Mouse (Mus musculus) left cerebral cortex, postnatal 10 days (tissue): ENCODE results near the gene Kdm5a. TPM values are rescaled to one million over a fixed set of nuclear protein-coding genes. Genes with fewer than 3 reads are reported as not detected.

Experiments used
- DNase-seq, 2 experiments: peaks; one replicate each; pipeline ENCODE4 v3.0.0; 2021 to 2022; ENCODE audit warnings: low spot score in 2 of 2, mixed read lengths in 1 of 2; ENCODE audit errors: extremely low spot score in 1 of 2
- intact Hi-C: fragments of 180-260 bp; cut with DNase I; formaldehyde crosslinking; loops from one replicate; pipeline ENCODE4 v1.15.1; 2025
- total RNA-seq, 2 experiments: library from RNA; stranded (reverse); gene quantifications; 2 replicates each; pipeline ENCODE4 v1.2.3; 2021

Gene Kdm5a
- total RNA-seq = 10 to 100 TPM; 29.1 to 31.2 TPM

DNA sequence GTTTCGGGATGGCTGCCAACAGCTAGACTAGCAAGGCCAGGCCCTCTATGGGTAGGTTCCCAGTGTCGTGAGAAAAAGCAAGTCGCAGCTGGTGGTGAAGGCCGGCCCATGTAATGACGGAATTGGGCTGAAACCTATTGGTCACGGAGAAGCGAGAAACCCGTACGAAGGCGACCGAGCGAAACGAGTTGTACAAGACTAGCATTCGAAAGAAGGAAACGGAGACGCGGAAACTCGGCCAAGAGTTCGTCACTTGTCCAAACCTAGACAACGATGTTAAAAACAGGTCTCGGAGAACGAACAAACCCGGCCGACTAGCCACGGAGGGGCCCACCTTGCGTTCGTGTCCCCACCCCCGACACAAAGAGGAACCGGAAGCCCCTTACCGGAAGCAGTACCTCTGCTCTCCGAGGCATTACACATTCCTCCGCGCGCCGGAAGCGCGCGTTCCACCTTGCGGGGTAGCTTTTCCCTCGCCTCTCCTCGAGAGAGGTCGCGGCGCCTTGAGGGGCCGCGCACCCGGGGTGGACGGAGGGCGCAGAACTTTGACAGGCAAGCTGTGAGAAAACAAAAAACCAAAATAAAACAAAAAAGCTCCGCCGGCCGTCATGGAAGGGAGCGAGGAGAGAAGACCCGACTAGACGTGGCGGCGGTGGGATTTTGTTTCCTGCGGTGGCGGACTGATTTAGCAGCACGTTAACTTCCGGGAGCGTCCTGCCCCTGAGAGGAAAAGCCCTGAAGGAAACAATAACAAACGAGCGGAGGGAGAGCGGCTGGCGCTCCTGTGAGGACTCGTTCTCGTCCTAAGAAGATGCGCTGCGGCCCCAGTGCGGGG, at the start of gene Kdm5a, which contains the start of gene Ccdc77:
Gene Kdm5a, plus strand, starts transcription at position 437 of the 835 bp plus-strand sequence.
Gene Ccdc77, minus strand, starts transcription at position 687 of the 835 bp plus-strand sequence.
- peak; percentile 91 to 94 for DNase-seq
- intact Hi-C loops = no loop called here

DNA sequence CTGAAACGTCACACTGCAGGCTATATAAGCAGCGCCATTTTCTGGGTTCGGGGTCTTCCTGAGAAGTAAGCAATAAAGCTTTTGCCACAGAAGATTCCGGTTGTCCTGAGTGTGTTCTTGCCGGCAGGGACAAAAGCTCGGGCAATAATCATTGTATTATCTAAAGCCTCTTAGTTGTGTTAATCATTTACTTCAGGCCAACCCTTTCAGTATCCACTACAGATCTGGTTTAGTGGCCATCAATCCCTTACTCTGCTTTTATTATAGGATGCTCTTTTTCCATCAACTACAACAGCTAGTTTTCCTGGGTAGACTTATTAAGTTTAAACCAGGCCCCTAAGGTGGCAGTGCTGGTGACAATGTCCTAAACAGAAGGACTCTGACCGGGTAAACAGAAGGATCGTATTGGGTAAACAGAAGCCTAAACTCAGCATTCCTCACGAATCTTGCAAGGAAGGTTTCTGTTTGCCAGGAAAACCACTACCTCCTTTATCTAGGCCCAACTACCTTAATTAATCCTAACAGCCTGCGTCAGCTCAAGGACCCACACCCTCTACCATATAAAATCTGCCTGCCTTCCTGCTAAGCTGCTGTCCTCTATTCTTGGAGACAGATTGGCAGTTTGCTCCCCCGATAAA, 45.5 kb upstream of the Kdm5a start:
- intact Hi-C loops = no loop called here
- DNase-seq = no peak

DNA sequence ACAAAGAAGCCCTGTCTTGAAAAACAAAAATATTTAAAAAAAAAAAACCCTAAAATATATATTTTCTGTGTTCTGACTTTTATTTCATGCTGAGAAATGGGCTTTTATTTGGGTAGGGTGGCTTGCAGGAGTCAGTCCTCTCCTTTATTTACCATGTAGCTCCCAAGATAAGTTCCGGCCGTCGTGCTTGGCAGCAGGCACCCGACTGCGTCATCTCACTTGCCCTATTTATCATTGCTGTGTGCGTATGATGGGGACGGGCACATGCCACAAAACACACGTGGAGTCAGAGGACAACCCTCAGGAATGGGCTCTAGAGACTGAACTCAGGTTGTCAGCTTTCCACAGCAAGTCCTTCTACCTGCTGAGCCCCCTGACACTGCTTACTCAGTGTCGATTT, 44.8 kb upstream of the Kdm5a start:
- DNase-seq = no peak
- intact Hi-C loops = no loop called here

DNA sequence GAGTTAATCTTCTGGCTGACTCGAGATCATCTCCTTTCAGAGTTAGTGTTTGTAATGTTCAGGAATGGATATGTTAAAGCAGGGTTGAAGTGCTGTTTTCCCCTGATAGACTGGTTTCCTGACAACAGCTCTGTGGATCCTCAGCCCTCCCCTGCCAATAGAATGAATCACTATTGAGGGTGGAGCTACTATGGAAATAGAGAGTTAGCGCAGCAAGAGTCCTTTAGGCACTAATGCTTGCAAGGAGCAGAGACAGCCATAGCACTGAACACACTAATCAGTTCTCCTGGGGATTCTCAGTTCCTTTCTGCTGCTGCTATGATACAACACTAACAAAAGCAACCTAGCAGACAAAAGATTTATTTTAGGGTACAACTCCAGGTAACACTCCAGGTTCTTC, 43.6 kb upstream of the Kdm5a start:
- intact Hi-C loops = loop anchor here (10.0 kb wide), 1 partner anchor 836 kb away; no protein-coding TSS in a partner anchor
- DNase-seq = no peak

DNA sequence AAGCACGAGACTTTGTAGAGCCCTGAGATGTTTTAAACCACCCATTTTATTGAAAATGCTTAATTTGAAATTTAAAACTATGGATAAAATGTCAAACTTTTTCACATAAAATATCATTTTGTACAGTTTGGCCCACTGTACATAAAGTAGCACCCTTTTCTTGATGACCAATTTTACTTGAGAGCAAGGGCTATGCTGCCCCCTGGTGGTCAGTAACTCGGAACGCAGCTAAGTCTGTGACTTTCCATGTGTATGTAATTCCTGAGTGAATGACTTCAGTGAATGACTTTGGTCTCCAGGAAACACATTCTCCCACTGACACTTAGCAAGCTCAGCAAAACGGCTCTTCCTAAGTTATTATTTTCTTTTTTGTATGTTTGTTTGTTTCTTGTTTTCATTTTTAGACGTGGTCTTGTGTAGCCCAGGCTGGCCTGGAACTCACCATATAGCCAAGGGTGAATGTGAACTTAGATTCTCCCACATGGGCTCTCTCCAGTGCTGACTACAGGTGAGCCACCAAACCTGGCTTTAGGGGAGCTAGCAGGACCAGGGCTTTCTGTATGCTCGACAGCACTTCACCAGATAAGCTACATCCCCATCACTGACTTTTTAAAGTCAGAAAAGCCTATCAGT, 39.5 kb upstream of the Kdm5a start:
- peak; percentile 63 to 69 for DNase-seq
- intact Hi-C loops = loop anchor here (10.0 kb wide), 1 partner anchor 840 kb away; no protein-coding TSS in a partner anchor

DNA sequence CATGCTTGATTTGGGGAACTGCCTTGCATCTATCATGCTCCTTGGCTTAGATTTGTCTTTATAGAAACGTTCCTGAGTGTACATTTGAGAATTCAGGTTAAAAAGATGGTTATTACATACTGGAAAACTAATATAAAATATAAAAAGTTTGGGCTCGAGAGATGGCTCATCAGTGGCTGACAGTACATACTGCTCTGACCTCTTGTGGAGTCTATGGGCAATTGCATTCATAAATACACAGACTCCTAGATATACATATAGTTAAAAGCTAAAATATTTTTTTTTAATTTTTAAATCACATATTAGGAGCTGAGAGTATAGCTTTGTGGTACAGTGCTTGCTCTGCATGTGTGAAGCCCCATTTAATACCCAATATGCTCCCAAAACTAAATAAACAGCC, 31.6 kb upstream of the Kdm5a start:
- intact Hi-C loops = no loop called here

DNA sequence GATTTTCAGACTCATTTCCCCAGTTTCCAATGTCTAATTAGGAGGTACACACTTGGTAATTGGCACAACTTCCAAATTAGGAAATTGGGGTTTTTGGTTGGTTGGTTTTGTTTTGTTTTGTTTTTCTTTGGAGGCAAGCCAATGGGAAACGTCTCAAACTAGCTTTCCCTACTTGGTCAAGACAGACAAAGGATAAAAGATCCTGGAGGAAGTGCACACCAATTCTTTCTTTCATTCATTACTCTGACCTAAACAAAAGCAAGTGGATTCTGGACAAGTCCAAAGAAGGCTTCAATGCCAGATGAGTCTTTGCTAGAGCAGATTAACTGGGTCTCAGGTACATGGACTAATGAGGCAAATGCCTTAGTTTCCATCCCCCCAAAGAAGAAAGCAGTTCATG, 19.9 kb upstream of the Kdm5a start:
- no peak for DNase-seq
- intact Hi-C loops = no loop called here

More for the DNA sequence above, 31.6 kb upstream of the Kdm5a start:
- no peak for DNase-seq

DNA sequence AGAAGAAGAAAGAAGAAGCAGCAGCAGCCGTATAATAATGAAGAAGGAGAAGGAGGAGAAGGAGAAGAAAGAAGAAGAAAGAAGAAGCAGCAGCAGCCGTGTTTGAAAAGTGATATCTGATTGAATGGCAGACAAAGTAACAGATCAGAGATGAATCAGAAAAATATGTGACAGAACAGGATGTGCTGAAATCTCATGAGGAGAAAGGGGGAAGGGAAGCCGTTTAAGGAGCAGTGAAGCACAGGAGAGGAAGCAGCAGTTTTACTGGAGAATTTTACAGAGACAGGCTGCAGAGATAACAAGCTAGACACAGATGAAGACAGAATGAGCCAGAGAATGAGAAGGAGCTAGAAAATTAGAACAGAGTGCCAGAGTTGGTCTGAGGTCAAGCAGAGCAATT, 14.9 kb upstream of the Kdm5a start:
- intact Hi-C loops = no loop called here

DNA sequence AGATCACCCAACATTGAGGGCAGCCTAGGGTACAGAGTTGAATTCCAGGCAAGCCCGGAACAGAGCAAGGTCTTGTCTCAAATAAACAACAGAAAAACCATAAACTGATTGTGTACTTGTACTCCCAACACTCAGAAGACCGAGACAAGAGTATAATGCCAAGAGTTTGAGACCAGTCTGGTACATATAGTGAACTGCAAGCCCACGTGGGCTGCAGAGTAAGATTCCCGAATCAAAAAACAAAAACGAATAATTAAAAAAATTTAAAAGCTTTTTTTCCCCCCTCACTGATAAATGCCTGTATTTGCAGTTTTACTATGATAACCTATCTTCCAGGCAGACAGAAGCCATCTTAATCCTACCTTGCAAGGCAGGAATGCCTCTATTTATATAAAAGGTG, 7.4 kb upstream of the Kdm5a start:
- intact Hi-C loops = no loop called here
- no peak for DNase-seq

More for the DNA sequence above, 14.9 kb upstream of the Kdm5a start:
- DNase-seq = no peak

DNA sequence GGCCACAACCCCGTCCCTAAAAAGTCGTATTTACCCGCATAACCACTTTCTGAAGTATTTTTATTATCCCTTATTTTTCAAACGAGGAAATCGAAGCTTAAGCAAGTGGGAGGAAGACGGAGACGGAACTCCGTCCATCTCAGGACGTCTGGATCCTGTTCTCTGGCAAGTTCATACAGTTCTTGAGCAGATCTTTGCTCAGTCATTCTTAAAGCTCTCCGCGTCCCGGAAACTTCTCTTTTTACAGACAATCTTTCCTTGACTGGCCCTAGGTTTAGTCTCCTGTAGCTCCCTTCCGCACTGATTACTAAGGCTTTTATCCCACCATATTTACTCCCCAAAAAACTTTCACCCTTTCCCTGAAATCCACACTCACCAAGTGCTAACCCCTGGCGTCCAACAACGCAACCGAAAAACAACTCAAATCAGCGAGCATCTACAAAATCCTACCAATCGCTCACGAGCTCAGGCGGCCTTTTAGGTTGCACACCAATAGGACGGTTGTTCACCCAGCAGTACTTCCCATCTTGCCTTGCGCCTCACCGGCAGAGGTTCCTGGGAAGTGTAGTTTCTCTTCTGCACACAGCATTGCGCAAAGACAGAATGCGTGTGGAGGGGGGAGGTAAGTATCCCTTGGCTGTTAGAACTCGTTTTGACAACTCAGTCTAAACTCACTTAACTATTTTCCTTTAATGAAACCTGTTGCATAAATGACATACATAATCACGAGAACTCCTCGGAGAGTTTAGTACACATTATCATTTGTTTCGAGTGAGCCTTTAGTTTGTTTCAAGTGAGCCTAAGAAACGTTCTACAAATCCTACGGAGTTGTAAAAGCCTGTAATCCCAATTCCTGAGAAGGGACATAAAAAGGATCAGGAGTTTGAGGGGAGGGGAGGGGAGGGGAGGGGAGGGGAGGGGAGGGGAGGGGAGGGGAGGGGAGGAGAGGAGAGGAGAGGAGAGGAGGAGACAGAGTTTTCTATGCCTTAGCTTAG, 6.7 kb upstream of the Kdm5a start:
- DNase-seq = peak; percentile 84 to 85
- intact Hi-C loops = no loop called here

DNA sequence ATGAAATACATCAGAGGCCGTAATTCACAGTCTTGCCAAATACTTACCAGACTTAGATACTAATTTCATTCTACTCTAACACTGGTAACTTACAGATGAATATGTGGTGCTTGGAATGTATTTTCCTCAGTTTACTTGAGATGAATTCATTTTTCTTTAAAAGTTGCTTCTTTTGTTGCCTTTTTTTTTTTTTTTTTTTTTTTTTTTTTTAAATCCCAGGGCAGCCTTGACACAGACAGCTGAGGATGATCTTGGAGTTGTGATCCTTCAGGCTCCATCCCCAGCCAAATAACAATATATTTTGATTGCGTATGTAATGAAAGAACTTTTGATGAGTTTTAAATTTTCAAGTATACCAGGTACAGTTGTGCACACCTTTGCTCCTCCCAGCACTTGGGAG, 1.8 kb upstream of the Kdm5a start:
- intact Hi-C loops = no loop called here
- no peak for DNase-seq

DNA sequence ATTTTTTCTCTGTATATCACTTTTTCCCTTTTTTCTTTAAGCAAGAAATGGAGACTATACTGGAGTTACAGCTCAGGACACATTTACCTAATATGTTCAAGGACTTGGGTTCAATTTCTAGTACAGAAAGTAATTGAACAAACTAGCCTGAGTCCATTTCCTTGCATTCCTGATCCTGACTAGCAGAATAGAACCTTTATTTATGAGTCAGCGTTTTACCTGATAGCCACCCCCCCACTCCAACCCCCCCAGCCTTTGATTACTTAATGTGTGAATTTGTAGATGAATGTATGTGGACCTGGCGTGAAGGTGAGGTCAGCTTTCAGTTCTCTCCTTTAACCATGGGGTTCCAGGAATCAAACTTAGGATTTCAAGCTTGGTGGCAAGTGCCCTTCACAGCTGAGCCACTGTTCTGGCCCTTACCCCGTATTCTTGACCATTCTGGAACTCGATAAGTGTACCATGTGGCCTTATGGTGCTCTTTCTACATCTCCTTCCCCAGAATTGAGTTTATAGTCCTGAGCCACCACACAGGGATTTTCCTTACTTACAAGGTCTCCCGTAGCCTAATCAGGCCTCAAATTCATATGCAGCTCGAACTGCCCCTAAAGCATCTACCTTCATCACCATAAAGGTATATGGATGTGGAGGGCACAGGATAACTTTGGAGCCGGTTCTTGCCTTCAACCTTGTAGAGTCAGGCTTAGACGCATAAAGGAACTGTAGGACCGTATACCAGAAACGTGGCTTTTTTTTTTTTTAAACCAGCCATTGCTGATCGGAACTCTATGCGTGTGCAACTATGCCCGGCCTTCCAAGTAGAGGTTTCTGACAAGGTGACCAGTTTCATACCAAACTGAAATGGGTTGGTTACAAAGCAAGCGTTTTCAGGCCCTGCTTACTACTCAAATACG, 893 bp upstream of the Kdm5a start:
- intact Hi-C loops = no loop called here
- DNase-seq = no peak

DNA sequence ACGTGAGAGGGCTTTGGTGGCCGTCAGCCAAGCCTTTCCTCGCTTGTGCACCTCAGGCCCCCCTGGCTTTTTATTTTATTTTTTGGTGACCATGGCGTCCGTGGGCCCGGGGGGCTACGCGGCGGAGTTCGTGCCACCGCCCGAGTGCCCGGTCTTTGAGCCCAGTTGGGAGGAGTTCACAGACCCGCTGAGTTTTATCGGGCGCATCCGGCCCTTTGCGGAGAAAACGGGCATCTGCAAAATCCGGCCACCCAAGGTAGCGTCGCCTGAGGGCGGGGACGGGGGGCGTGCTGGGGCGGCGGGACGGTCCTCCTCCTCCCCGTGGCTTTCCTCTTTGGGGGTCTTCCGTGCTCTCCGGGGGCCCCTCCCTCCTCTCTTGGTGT, 590 bp downstream of the Kdm5a start:
- intact Hi-C loops = no loop called here
- no peak for DNase-seq

DNA sequence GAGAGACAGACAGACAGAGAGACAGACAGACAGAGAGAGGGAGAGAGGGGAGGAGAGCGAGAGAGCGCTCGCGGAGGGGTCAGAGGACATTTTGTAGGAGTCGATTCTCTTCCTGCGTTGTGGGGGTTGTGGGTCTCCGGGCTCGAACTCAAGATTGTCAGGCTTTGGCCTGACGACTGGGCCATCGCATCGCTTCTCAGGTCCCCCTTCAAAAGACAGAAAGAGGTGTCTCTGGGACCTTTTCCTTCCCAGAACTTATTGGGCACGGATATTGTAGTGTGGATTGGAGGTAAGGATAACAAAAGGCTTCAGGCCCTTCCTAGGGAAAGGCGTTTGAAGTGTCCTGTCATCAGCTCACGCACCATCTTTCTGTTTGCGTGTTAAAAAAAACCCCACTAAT, 1.1 kb downstream of the Kdm5a start:
- intact Hi-C loops = loop anchor here (5.0 kb wide), 1 partner anchor 47 kb away; no protein-coding TSS in a partner anchor
- DNase-seq = no peak

DNA sequence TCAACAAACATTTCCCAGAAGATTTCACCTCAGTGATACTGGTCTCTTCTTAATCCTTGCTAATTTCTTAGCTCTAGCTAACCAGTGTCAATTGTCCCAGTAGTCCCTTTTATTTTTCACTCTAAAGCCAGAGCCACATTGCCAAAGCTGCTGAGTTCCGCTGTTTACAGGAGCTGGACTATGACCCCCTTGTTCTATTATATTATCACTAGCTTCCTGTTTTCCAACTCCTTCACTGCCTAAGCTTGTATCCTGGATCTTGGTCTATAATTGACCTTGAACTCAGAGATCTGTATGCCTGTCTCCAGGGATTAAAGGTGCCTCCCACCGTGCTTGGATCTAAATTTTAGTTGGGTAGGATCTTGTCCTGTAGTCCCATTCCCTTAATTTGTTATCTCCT, 12.8 kb downstream of the Kdm5a start:
- DNase-seq = no peak
- intact Hi-C loops = no loop called here

DNA sequence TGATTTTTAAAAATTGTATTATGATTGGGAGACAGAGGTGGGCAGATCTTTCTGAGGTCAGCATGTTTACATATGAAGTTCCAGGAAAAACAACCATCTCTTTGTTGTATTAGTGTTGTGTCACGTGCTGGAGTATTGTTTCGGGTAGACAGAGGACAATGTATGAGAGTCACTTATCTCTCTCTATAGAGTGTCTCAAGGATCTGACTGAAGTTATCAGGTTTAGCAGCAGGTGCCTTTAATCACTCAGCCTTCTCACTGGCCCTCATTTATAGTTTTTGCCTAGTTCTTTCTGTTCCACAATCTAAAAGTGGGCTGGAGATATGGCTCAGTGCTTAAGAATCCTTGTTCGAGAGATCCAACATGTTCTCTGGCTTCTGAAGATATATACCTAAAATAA, 26.1 kb downstream of the Kdm5a start:
- no peak for DNase-seq
- intact Hi-C loops = loop anchor here (5.0 to 10.0 kb wide), 2 partner anchors 37 to 435 kb away; no protein-coding TSS in a partner anchor

DNA sequence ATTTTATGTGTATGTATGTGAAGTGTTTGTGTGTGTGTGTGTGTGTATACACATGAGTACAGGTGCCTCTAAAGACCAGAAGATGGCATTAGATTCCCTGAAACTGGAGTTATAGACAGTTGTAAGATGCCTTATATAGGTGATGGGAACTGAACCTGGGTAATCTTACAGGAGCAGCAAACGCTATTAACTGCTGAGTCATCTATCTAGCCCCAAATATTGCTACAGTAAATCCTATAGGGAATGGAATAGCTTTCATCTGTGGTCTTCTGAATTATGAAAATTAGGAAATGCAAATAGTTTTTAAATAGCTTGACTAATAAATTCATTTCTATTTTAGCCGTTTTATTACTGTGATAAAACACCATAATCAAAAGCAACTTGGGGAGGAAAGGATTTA, 28.9 kb downstream of the Kdm5a start:
- intact Hi-C loops = loop anchor here (5.0 to 10.0 kb wide), 2 partner anchors 34 to 438 kb away; no protein-coding TSS in a partner anchor
- DNase-seq = no peak
